Mouse (Mus musculus): ENCODE measurements around the gene Ttbk1. TPM values are rescaled to one million over a fixed set of nuclear protein-coding genes. Genes with fewer than 3 reads are reported as not detected.

The Ttbk1 gene
- polyA plus RNA-seq, 1 experiment from 2014 or later: not detected

- ATAC-seq: no peak
- Histone ChIP-seq H3K4me2 (ENCODE audit: low read depth, low read length) (no peak overlapping the region), H3K9me3 (ENCODE audit: low read length) (no peaks in the 10 kb centered on the region), H3K4me3 (ENCODE audit: low read depth, low read length) (no peak overlapping the region), H3K4me1 (ENCODE audit: insufficient read depth) (no peaks in the 10 kb centered on the region), H3K27me3 (ENCODE audit: insufficient read depth, low read length) (no peaks in the 10 kb centered on the region), H3K27ac (ENCODE audit: low read depth) (no peak overlapping the region), H3K9ac (replicated peaks) (no peak overlapping the region), H3K36me3 (replicated peaks; ENCODE audit: insufficient read depth, low read length) (peaks cover 3% of the 10 kb centered on the region; the same call in 1 of the 2 replicates)
- 77% methylated on average over 5 of the region's 5 CpGs for WGBS (ENCODE audit: insufficient replicate concordance)
- no peak for DNase-seq
- no peak for TF ChIP-seq EP300 (IDR thresholded peaks at IDR 0.05; ENCODE audit: low read depth)
- TF ChIP-seq CTCF (IDR thresholded peaks at IDR 0.05; ENCODE audit: low read depth): no peak
Observed at GRCm38 (mm10) chr17:46418628-46419027, 68.8 kb downstream of the Ttbk1 start.

GRCm38 (mm10) chr17:46408478-46408877, 79.0 kb downstream of the Ttbk1 start:
- no peak for TF ChIP-seq EP300 (IDR thresholded peaks at IDR 0.05; ENCODE audit: low read depth)
- peak; percentile 44 for TF ChIP-seq CTCF (IDR thresholded peaks at IDR 0.05; ENCODE audit: low read depth)
- Histone ChIP-seq H3K9ac (replicated peaks) (no peak overlapping the region), H3K4me1 (ENCODE audit: insufficient read depth) (no peaks in the 10 kb centered on the region), H3K36me3 (replicated peaks; ENCODE audit: insufficient read depth, low read length) (peaks cover 41% of the 10 kb centered on the region), H3K27ac (ENCODE audit: low read depth) (no peak overlapping the region), H3K4me3 (ENCODE audit: low read depth, low read length) (no peak overlapping the region), H3K27me3 (ENCODE audit: insufficient read depth, low read length) (no peaks in the 10 kb centered on the region), H3K4me2 (ENCODE audit: low read depth, low read length) (no peak overlapping the region), H3K9me3 (ENCODE audit: low read length) (no peaks in the 10 kb centered on the region)
- ATAC-seq (no peak), DNase-seq (no peak)
- 40% methylated on average over 3 of the region's 3 CpGs for WGBS (ENCODE audit: insufficient replicate concordance)

GRCm38 (mm10) chr17:46394631-46395030, 92.8 kb downstream of the Ttbk1 start:
- Histone ChIP-seq H3K4me1 (ENCODE audit: insufficient read depth) (no peaks in the 10 kb centered on the region), H3K9me3 (ENCODE audit: low read length) (no peaks in the 10 kb centered on the region), H3K4me2 (ENCODE audit: low read depth, low read length) (no peak overlapping the region), H3K9ac (replicated peaks) (no peak overlapping the region), H3K4me3 (ENCODE audit: low read depth, low read length) (no peak overlapping the region), H3K36me3 (replicated peaks; ENCODE audit: insufficient read depth, low read length) (peaks cover 16% of the 10 kb centered on the region), H3K27ac (ENCODE audit: low read depth) (no peak overlapping the region), H3K27me3 (ENCODE audit: insufficient read depth, low read length) (no peaks in the 10 kb centered on the region)
- DNase-seq: no peak
- ATAC-seq: no peak
- WGBS (ENCODE audit: insufficient replicate concordance): 85% methylated on average over 1 of the region's 1 CpGs
- TF ChIP-seq EP300 (IDR thresholded peaks at IDR 0.05; ENCODE audit: low read depth) (no peak), CTCF (IDR thresholded peaks at IDR 0.05; ENCODE audit: low read depth) (no peak)

GRCm38 (mm10) chr17:46393012-46393411, 94.5 kb downstream of the Ttbk1 start:
- Histone ChIP-seq H3K4me2 (ENCODE audit: low read depth, low read length) (no peak overlapping the region), H3K27me3 (ENCODE audit: insufficient read depth, low read length) (no peaks in the 10 kb centered on the region), H3K9me3 (ENCODE audit: low read length) (no peaks in the 10 kb centered on the region), H3K9ac (replicated peaks) (no peak overlapping the region), H3K4me3 (ENCODE audit: low read depth, low read length) (no peak overlapping the region), H3K4me1 (ENCODE audit: insufficient read depth) (peaks cover under 1% of the 10 kb centered on the region; the same call in 1 of the 2 replicates), H3K27ac (ENCODE audit: low read depth) (no peak overlapping the region), H3K36me3 (replicated peaks; ENCODE audit: insufficient read depth, low read length) (peaks cover 13% of the 10 kb centered on the region)
- no peak for ATAC-seq
- peak; percentile 39 for DNase-seq
- TF ChIP-seq CTCF (IDR thresholded peaks at IDR 0.05; ENCODE audit: low read depth) (peak; percentile 73), EP300 (IDR thresholded peaks at IDR 0.05; ENCODE audit: low read depth) (no peak)
- 47% methylated on average over 2 of the region's 2 CpGs for WGBS (ENCODE audit: insufficient replicate concordance)

Other genes with a start within 250 kb of the Ttbk1 start
- 23.9 and 24.8 TPM in 2 replicates for gene Polr1c, start 239.6 kb downstream of the Ttbk1 start, polyA plus RNA-seq (2015; fragmentation: Nextera tagmentation; extraction: Ambion mirVana)
- gene Yipf3, start 239.6 kb downstream of the Ttbk1 start, polyA plus RNA-seq (2015; fragmentation: Nextera tagmentation; extraction: Ambion mirVana): 62.6 and 68.7 TPM in 2 replicates
- 0.12 TPM in 1 of 2 replicates, not detected in the other for gene Lrrc73, start 234.1 kb downstream of the Ttbk1 start, polyA plus RNA-seq (2015; fragmentation: Nextera tagmentation; extraction: Ambion mirVana)
- gene Tjap1, start 204.6 kb downstream of the Ttbk1 start, polyA plus RNA-seq (2015; fragmentation: Nextera tagmentation; extraction: Ambion mirVana): 5.6 and 6.2 TPM in 2 replicates
- gene Dlk2, start 190.3 kb downstream of the Ttbk1 start, polyA plus RNA-seq (2015; fragmentation: Nextera tagmentation; extraction: Ambion mirVana): not detected in 2 replicates
- 1.5 TPM in 2 replicates for gene Abcc10, start 159.3 kb downstream of the Ttbk1 start, polyA plus RNA-seq (2015; fragmentation: Nextera tagmentation; extraction: Ambion mirVana)
- 1.6 and 2.2 TPM in 2 replicates for gene Zfp318, start 103.9 kb downstream of the Ttbk1 start, polyA plus RNA-seq (2015; fragmentation: Nextera tagmentation; extraction: Ambion mirVana)
- gene Crip3, start 58.7 kb downstream of the Ttbk1 start, polyA plus RNA-seq (2015; fragmentation: Nextera tagmentation; extraction: Ambion mirVana): not detected in 2 replicates
- 0.18 and 0.34 TPM in 2 replicates for gene Slc22a7, start 49.2 kb downstream of the Ttbk1 start, polyA plus RNA-seq (2015; fragmentation: Nextera tagmentation; extraction: Ambion mirVana)
- 7.4 and 8.6 TPM in 2 replicates for gene Dnph1, start 9.0 kb upstream of the Ttbk1 start, polyA plus RNA-seq (2015; fragmentation: Nextera tagmentation; extraction: Ambion mirVana)
- 1.0 and 1.3 TPM in 2 replicates for gene Cul9, start 58.7 kb upstream of the Ttbk1 start, polyA plus RNA-seq (2015; fragmentation: Nextera tagmentation; extraction: Ambion mirVana)
- gene Srf, start 68.5 kb upstream of the Ttbk1 start, polyA plus RNA-seq (2015; fragmentation: Nextera tagmentation; extraction: Ambion mirVana): 1.3 and 1.9 TPM in 2 replicates
- 3.0 and 3.5 TPM in 2 replicates for gene Ptk7, start 141.8 kb upstream of the Ttbk1 start, polyA plus RNA-seq (2015; fragmentation: Nextera tagmentation; extraction: Ambion mirVana)
- gene Klc4, start 158.3 kb upstream of the Ttbk1 start, polyA plus RNA-seq (2015; fragmentation: Nextera tagmentation; extraction: Ambion mirVana): 10.7 and 12.6 TPM in 2 replicates
- 75.2 and 79.3 TPM in 2 replicates for gene Mrpl2, start 158.6 kb upstream of the Ttbk1 start, polyA plus RNA-seq (2015; fragmentation: Nextera tagmentation; extraction: Ambion mirVana)
- 5.2 and 6.2 TPM in 2 replicates for gene Cul7, start 162.7 kb upstream of the Ttbk1 start, polyA plus RNA-seq (2015; fragmentation: Nextera tagmentation; extraction: Ambion mirVana)
- gene Rrp36, start 186.7 kb upstream of the Ttbk1 start, polyA plus RNA-seq (2015; fragmentation: Nextera tagmentation; extraction: Ambion mirVana): 28.1 and 28.2 TPM in 2 replicates
- 52.3 and 56.9 TPM in 2 replicates for gene Mea1, start 191.1 kb upstream of the Ttbk1 start, polyA plus RNA-seq (2015; fragmentation: Nextera tagmentation; extraction: Ambion mirVana)
- gene Klhdc3, start 193.2 kb upstream of the Ttbk1 start, polyA plus RNA-seq (2015; fragmentation: Nextera tagmentation; extraction: Ambion mirVana): 60.0 and 63.0 TPM in 2 replicates
- gene Ppp2r5d, start 217.4 kb upstream of the Ttbk1 start, polyA plus RNA-seq (2015; fragmentation: Nextera tagmentation; extraction: Ambion mirVana): 11.2 and 12.5 TPM in 2 replicates
- gene Pex6, start 223.8 kb upstream of the Ttbk1 start, polyA plus RNA-seq (2015; fragmentation: Nextera tagmentation; extraction: Ambion mirVana): 11.6 and 12.6 TPM in 2 replicates
- gene Gnmt, start 241.5 kb upstream of the Ttbk1 start, polyA plus RNA-seq (2015; fragmentation: Nextera tagmentation; extraction: Ambion mirVana): 707 and 780 TPM in 2 replicates